Mouse (Mus musculus) spleen, postnatal 10 days (tissue): ENCODE measurements around the gene Crybb2.
"Not testable (repeated sequence)": the region's sequence is repeated elsewhere in the genome, so short reads cannot be mapped to it uniquely, and the experiment has no call there.

ENCODE experiments used
- DNase-seq, 2 experiments: peaks; one replicate each; pipeline ENCODE4 v3.0.0; 2021 to 2022; ENCODE audit warnings: low spot score in 2 of 2

Crybb2 gene

DNA sequence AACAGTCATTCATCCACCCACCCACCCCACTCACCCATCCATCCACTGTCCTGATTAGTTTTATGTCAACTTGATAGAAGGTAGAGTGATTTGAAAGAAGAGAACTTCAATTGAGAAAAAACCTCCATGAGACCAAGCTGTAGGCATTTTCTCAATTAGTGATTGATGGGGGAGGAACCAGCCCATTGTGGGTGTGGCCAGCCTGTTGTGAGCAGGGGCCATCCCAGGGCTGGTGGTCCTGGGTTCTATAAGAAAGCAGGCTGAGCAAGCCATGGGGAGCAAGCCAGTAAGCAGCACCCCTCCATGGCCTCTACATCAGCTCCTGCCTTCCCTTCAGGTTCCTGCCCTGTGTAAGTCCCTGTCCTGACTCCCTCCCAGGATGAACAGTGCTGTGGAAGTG, at the start of gene Crybb2:
Gene Crybb2 (minus strand): TSS at position 101 of the 400 bp plus-strand sequence.
- DNase-seq, result no peak

DNA sequence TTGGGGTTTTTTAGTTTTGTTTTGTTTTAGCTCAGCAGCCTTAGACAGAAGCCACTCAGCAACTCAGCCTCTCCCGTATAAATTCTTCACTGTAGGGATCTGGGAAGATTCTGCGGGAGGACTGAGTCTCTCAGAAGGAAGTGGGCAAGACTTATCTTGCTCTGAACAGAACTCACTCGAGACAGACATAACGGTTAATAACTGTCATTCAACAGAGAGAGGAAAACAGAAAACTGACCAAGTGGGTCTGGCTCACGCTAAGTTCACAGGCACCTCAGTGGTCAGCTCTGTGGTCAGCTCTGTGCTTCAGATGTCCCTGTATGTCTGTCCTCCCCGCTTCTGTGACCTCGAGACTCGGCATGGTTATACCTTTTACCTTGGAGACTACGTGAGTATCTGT, 49.4 kb upstream of the Crybb2 start:
- no peak for DNase-seq

DNA sequence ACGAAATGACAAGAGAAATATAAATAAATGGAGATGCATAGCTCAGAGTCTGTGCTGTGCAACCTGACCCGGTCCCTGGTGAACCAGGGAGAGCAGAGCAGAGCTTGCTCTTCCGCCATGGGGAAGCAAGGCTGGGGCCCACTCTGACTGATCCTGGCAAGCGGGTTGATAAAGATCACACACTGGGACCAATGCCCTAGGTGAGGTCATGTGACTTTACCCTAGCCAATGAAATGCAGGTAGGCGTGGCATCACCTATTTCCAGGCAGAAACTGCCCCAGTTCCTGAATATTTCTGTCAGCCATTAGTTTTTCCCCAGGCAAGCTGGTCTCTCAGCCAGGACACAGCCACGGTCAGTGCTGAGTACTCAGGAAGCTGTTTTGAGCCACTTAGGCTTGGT, 48.8 kb upstream of the Crybb2 start:
- peak in 1 of 2 experiments; percentile 41 for DNase-seq

DNA sequence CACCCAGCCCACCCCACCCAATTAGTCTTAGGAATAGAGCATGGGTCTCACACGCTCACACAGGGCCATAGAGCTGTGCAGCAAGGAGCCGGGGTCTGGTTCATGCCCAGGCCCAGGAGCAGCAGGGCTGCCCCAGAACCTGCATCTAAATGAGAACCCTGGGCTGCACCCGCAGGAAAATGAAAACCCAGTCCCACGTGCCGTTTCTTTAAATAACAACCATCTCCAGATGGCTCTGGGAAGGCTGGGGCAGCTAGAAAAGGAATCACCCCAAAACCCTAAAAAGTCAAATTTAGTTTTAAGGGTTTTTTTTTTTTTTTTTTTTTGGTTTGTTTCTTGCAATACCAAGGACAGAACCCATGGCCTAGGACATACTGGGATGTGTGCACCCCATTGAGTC, 47.4 kb upstream of the Crybb2 start:
- DNase-seq, result no peak

DNA sequence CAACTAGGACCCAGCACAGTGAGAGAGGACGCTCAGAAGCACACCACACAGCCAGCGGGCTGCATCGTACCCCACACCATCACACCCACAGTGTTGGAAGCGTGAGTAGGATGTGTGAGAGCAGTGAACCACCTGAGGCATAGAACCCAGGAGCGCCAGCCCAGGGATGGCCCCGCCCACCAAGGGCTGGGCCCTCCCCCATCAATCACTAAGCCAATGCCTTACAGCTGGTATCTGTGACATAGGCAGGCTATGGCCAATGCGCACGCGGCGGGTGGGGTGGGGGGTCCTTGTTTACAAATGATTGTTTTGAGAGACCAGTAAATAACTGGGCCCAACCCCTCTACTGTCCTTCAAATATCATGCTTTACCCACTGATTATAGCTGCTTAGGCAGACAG, 46.0 kb upstream of the Crybb2 start:
- DNase-seq, result no peak

DNA sequence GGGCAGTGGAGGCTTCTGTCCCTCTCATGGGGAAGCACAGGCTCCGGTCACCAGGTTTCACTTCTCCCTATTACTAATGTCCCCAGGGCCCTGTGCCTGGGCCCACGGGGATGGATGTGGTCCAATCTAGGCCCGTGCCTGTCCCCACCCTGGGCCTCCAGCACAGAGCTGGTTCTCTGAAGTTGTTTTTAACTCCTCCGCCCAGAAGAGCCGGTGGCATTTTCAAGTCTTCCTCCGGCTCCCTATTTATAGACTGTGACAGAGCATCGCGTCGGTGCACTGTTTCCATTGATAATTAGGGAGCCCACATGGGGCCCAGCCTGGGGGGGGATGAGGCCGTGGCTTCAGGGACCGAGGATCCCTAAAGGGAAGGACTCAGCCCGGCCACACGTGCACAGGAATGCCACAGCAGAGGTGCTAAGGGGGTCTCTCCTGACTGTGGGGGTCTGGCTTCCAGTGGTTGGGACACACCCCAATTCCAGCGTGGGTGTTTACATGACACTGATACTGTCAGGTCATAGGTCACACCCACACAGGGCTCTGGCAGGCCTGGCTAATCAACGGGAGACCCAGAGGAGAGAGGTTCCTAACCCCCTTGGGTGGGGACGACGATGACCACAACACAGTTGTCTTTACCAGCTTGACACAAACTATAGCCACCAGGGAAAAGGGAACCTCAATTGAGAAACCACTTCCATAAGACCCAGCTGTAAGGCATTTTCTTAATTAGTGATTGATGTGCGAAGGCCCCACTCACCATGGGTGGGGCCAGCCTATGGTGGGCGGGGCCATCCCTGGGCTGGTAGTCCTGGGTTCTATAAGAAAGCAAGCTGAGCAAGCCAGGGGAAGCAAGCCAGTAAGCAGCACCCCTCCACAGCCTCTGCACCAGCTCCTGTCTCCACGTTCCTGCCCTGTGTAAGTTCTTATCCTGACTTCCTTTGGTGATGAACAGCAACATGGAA, 44.6 kb upstream of the Crybb2 start:
- no peak for DNase-seq

DNA sequence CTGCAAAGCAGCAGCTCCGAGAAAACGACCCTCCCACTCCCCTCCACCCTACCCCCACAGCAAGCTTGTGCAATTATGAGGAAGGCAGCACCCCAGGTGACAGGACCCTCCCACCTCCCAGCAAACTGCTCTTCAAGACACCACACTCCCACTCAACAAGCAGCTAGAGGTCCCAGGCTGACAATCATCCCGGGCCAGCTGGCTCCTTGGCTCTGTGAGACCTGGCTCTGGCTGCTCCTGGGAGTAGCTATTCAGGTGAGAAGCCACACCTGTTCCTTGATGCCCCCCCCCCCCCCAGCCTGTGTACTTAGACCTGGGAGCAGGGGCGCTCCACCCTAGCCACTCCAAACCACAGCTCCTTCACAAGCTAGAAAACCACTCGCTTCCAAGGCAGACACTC, 43.2 kb upstream of the Crybb2 start:
- no peak for DNase-seq

DNA sequence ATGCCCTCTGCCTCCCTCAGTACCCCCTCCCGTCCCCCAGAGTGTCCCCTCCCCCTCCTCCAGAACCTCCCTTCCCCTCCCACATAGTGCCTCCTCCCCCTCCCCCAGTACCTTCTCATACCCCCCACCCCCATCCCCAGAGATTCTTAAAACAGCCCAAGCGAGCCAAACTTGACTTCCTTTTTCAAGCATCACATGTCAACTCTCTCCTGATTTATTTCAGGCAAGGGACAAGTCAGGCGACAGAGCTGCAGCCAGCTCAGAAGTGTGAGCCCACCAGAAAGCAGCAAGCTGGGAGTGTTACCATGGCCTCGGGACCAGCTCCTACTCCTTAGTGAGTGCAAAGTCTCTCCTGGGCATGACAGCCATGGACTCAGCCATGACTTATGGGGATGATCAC, 41.4 kb upstream of the Crybb2 start:
- no peak for DNase-seq

DNA sequence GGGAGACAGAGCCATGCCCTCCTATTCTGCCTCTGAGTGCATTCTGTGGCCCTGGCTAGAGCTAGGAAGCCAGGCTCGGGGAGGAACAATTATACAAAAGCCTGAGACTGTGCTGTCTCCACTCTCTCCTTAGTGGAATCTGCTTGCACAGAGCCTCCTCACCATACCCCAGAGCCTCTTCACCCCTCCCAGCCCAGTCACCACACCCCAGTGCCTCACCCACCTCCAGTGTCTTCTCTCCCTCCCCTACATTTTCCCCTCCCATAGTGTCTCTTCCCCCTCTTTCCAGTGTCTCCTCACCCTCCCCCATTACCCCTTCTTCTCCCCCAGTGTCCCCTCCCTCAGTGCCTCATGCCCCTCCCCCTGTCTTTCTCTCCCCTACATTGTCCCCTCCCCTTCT, 41.0 kb upstream of the Crybb2 start:
- no peak for DNase-seq

DNA sequence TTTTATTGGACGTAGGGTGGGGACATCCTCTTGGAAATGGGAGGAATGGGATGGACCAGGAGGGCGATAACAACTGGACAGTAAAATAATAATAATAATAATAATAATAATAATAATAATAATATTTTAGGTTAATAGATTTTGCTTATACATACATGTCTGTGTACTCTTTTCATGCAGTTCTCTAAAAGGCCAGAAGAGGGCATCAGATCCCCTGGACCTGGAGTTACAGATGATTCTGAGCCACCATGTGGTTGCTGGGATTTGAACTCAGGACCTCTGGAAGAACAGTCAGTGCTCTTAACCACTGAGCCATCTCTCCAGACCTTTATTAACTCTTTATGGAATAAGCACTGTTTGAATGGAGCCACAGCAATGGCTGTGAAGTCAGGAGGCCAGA, 39.7 kb upstream of the Crybb2 start:
- not testable (repeated sequence) for DNase-seq

DNA sequence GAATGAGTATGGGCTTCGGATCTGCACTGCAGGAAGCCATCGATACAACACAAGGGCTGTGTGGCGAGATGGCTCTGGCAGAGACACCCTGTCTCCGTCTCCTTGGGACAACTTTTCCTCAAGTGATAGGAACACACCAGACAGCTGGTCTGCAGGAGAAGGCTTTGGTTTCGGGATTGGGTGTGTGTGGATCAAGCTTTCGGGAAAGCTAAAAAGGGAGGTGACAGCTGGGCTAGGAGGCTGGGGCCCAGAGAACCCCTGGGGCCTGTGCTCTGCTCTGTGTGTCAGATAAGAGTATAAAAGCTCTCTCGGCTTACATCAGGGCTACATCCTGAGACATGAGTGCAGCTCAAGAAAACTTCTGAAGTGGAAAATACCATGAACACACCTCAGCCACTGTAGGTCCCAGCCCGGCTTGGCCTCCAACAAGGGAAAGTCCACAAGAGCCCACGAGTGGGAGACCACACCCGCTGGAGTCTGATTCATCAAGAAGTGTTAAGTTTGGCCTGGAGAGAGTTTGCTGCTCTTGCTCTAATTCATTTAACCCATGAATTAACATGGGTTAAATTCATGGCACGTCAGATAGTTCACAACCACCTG, 38.3 kb upstream of the Crybb2 start:
- no peak for DNase-seq

DNA sequence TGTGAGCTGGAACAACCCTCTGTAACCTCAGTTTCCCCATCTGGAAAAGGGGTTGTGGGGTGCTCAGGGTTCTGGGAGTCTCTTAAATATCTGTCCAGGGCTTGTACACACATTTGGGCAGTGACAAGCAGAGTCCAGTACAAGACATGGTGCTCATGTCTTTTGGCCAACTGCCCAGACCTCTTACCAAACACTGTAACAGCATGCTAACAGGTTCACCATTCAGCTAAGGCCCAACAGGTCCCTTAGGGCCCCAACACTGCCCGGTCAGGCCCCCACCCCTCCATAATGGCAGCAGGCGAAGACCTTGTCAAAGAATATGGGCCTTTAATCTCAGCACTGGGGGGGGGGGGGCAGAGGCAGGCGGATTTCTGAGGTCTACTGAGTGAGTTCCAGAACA, 37.8 kb upstream of the Crybb2 start:
- no peak for DNase-seq

DNA sequence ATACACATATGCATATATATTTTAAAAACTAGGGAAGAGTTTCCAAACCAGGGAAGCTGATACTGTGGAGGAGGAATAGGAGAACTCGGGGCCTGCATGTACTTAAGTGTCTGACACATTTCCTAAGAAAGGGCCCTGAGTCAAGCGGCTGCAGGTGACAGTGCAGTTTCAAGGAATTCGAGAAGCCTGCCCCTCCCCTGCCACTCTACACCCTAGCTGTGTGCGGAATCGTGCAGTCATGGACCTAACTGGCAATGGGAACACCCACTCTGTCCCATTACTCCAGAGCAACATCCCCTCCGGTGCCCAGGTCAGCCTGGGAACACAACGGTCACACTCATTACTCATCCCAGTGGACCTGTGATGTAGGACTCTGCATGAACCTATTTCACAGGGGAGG, 36.7 kb upstream of the Crybb2 start:
- no peak for DNase-seq

DNA sequence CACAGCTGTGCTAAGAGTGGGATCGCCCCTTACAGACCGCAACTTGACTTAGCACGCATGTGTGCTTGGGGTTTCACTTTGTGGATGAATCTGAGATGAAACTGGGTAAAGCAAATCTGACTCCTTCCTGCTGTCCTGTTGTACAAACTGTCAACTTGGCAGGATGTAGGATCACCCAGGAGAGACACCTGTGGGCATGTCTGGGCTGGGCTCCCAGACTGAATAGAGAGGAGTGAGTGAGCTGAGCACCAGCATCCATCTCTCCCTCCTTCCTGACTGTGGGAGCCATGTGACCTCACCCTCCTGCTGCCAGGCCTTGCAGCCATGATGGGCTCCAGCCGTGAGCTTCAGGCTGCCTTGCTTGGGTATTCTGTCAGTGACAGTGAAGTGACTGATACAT, 35.6 kb upstream of the Crybb2 start:
- no peak for DNase-seq

DNA sequence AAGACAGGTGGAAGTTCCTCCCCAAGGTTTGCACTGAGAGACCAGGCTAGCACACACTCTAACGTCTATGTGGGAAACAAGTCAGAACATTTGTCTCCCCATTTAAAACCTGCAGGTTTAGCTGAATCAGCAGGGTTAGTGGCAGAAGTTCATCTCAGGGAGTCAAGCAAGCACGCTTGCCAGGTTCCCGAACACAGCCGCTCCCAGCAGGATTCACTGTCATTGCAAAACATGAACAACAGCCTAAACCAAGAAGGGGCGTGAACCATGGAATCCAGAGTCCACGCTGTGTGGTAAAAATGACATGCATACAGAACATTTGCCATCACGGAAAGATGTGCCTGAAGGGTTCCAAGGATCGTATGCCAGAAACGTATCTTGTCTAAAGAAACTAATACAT, 35.1 kb upstream of the Crybb2 start:
- DNase-seq, result no peak

DNA sequence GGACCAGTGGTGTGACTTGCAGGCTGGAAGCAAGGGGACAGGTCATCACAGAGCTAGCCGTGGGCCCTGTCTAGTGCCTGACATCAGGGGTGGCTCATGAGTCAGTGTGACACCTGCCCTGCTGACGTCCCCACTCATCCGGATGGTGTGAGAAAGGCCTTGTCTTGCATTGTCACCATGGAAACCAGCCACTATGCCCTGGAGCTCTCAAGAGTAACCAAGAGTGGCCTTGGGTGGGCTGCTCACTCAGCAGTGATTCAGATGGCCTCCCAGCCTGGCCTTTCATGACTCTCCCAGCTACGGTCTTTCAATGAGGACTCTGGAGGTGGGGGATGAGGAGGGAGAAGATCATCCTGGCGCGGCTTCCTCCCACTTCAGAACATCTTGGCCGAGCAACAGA, 32.5 kb upstream of the Crybb2 start:
- DNase-seq, result no peak

DNA sequence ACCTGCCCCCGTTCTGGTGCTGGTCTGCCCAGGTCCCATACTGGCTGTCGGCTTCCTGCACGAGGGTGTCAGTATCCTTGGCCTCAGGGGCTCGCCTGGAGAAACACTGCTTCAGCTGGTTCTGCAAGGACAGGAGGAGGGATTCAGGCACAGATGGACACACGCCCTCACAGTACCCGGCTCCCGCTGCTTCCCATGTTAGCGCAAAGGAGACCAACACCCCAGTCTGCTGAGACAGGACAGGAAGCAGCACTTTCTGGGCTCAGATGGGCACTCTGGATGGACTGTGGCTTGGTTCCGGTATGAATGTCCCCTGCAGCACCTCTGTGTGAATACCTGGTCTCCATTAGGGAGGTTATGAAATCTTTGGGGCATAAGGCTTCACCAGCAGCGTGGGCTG, 31.5 kb upstream of the Crybb2 start:
- DNase-seq, result no peak

DNA sequence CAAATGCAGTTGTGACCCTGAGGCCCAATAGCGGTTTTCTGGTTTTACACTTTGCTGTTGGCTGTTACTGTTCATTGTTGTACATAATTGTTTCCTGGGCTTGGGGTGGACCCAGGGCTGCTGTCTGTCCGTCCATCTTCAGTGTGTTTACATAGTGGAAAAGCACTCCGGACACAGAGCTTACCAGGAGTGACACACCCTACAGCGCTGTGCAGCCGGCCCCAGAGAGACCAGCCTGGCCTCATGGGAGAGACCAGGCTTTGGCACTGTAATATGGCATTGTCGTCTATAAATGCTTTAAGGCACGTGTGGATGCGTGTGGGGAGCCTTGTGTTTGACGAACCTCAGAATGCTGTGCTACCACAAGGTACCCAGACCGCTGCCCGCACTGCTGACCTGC, 30.5 kb upstream of the Crybb2 start:
- DNase-seq, result no peak

DNA sequence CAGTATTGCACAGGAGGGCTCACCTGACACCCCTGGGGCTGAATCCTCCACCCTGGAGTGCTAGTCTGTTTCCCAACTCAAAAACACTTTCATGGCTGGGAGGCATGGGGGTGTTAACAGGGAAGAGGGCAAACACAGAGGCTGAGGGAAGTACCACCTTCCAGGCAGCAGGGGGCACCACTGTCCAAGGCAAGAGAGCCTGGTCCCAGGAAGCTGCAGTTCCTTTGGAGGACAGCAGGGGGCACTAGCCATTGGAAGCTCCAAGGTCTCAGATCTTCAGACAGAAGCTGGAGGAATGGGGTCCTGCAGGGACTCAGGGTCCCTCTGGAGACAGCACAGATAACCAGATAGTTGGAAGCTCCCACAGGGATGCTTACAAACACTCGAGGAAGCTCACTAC, 29.6 kb upstream of the Crybb2 start:
- peak; percentile 76 to 89 for DNase-seq

DNA sequence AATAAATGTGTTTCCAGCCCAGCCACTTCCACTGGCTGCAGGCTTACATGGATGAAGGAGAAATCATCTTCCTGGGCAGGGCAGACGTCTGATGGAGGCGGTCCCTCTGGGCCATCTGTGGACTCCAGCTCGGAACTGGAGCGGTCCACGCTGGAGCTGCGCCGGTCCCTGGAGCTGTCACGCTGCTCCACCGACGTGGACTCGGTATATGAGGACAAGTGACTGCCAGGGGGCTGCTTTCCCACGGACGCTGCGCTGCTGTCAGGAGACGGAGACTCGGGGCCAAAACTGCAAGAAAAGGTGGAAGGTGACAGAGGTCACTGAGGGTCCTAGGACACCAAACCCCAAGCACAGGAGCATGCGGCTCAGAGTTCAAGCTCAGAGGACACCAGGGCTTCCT, 27.6 kb upstream of the Crybb2 start:
- no peak for DNase-seq

DNA sequence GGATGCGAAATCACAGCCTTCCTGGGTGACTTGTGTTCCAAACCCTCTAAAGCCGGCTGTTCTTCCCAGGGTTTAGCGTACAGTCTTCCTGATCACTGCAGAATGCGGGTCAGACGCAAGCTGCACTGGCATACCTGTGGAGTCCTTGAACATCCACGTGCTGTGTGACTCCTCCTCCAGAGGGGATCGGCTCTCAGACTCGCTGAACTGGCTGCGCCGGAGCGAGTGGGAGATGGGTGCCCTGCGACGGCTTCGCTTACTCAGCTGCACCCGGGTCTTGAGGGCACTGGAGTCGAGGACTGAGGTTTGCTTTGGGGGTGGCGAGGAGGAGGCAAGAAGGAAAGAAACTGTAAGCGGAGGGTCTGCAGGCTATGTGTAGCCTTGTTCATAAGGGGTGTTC, 25.5 kb upstream of the Crybb2 start:
- DNase-seq, result no peak

DNA sequence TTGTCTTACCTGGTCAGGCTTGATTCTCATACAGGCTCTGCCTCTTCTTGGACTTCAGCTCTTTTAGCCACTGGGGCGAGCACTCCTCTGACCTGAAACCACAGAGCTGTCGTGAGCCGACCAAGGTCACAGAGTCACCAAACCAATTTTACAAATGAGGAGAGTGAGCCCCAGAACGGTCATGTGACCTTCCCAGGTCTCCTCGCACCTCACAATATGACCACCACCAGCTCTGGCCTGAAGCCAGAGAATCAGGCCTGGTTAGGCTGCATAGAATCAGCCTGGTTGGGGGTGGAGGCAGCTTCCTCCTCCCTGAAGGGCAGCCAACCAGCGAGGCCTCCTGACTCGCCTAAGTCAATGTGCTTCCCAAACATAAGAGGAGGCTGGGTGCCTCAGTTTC, 22.5 kb upstream of the Crybb2 start:
- DNase-seq, result no peak

DNA sequence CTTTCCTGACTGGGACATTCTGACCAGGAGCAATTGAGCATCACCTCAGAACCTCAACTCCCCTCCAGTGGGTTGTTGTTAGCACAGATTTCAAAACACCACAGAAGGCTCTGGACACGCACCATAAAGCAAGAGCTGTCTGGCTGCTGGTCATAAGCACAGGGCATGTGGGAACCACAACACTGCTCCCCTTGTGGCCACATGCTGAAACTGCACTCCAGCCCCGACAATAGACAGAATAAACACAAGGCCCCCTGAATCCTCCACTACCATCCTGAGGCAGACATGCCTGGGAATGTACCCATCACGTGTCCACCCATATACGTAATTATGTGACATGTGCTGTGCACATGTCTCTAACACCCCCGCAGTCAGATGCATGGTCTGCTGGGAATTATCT, 21.2 kb upstream of the Crybb2 start:
- DNase-seq, result peak in 1 of 2 experiments; percentile 53
